Mouse (Mus musculus) MEL (cell line): ENCODE results near the gene Tsen2. TPM values are rescaled to one million over a fixed set of nuclear protein-coding genes. Genes with fewer than 3 reads are reported as not detected.

Experiments
- DNase-seq: peaks from one replicate; pipeline ENCODE4 v3.0.0; 2011; ENCODE audit warnings: low read depth, low spot score
- H3K27ac ChIP-seq: 2 replicates; pipeline ENCODE4 v1.5.1; 2012; ENCODE audit warnings: low read depth, mild to moderate bottlenecking, control low read depth, low read length, moderate library complexity; ENCODE audit not compliant: control insufficient read depth
- H3K27me3 ChIP-seq, 2 experiments: fragments of 150-350 bp in 1 of 2; sonication (generic) in 1 of 2; 2 replicates each; pipeline ENCODE4 v1.6.1; 2012; ENCODE audit warnings: low read length in 2 of 2, mild to moderate bottlenecking in 2 of 2, improper control_type of control experiment in 1 of 2, moderate library complexity in 1 of 2; ENCODE audit not compliant: insufficient read depth in 2 of 2, control insufficient read depth in 1 of 2
- H3K36me3 ChIP-seq, 2 experiments: 2 replicates each; pipeline ENCODE4 v1.6.1; 2012 to 2014; ENCODE audit warnings: low read length in 2 of 2, improper control_type of control experiment in 1 of 2, inconsistent platforms in 1 of 2, mild to moderate bottlenecking in 1 of 2; ENCODE audit not compliant: insufficient read depth in 2 of 2, control insufficient read depth in 1 of 2
- H3K4me1 ChIP-seq, 2 experiments: fragments of 150-350 bp in 1 of 2; sonication (generic) in 1 of 2; 2 replicates each; pipeline ENCODE4 v1.6.1; 2012; ENCODE audit warnings: low read length in 2 of 2, improper control_type of control experiment in 1 of 2, mild to moderate bottlenecking in 1 of 2; ENCODE audit not compliant: insufficient read depth in 2 of 2, control insufficient read depth in 1 of 2
- H3K4me3 ChIP-seq, 2 experiments: fragments of 150-350 bp in 1 of 2; sonication (generic) in 1 of 2; 2 replicates each; pipeline ENCODE4 v1.5.1; 2012; ENCODE audit warnings: low read depth in 2 of 2, low read length in 2 of 2, mild to moderate bottlenecking in 2 of 2, moderate library complexity in 2 of 2, control low read depth in 1 of 2, improper control_type of control experiment in 1 of 2; ENCODE audit not compliant: control insufficient read depth in 1 of 2, insufficient read depth in 1 of 2
- H3K79me2 ChIP-seq: 2 replicates; pipeline ENCODE4 v1.6.1; 2012; ENCODE audit warnings: mild to moderate bottlenecking, low read length, moderate library complexity; ENCODE audit not compliant: control insufficient read depth, poor library complexity, insufficient read depth
- H3K9ac ChIP-seq: 2 replicates; pipeline ENCODE4 v1.6.1; 2012; ENCODE audit warnings: low read depth, mild to moderate bottlenecking, control low read depth, low read length, moderate library complexity; ENCODE audit not compliant: control insufficient read depth, poor library complexity, severe bottlenecking
- H3K9me3 ChIP-seq: fragments of 150-350 bp; sonication (generic); replicated peaks from 2 replicates; pipeline ENCODE4 v1.6.1; 2012; ENCODE audit warnings: mild to moderate bottlenecking, low read length, improper control_type of control experiment, moderate library complexity; ENCODE audit not compliant: insufficient read depth
- BHLHE40 ChIP-seq: IDR thresholded peaks from 2 replicates; pipeline ENCODE4 v1.6.1; 2012; ENCODE audit warnings: low read depth, mild to moderate bottlenecking, inconsistent platforms, low read length, improper control_type of control experiment, borderline replicate concordance
- CTCF ChIP-seq, 3 experiments: IDR thresholded peaks in 2 of 3; conservative IDR thresholded peaks in 1 of 3; 2 replicates each; pipeline ENCODE4 v1.5.1; 2011 to 2012; ENCODE audit warnings: low read length in 3 of 3, low read depth in 2 of 3, mild to moderate bottlenecking in 2 of 3, improper control_type of control experiment in 1 of 3, inconsistent platforms in 1 of 3, mixed read lengths in 1 of 3, moderate library complexity in 1 of 3; ENCODE audit not compliant: control insufficient read depth in 1 of 3, insufficient read depth in 1 of 3, poor library complexity in 1 of 3, severe bottlenecking in 1 of 3
- ELF1 ChIP-seq: IDR thresholded peaks from 2 replicates; pipeline ENCODE4 v1.6.1; 2014; ENCODE audit warnings: low read depth, mild to moderate bottlenecking, inconsistent platforms, low read length, improper control_type of control experiment, moderate library complexity
- ETS1 ChIP-seq: IDR thresholded peaks from 2 replicates; pipeline ENCODE4 v1.6.1; 2012; ENCODE audit warnings: low read depth, mild to moderate bottlenecking, inconsistent platforms, low read length, improper control_type of control experiment, moderate library complexity
- GATA1 ChIP-seq: IDR thresholded peaks from 2 replicates; pipeline ENCODE4 v1.6.1; 2011; ENCODE audit warnings: low read depth, low read length, improper control_type of control experiment
- KAT2A ChIP-seq: conservative IDR thresholded peaks from 2 replicates; pipeline ENCODE4 v1.6.1; 2012; ENCODE audit warnings: low read depth, low read length, improper control_type of control experiment, inconsistent platforms
- MAFK ChIP-seq: IDR thresholded peaks from 2 replicates; pipeline ENCODE4 v1.6.1; 2011; ENCODE audit warnings: low read depth, mild to moderate bottlenecking, low read length, improper control_type of control experiment, borderline replicate concordance
- MEF2A ChIP-seq: IDR thresholded peaks from 2 replicates; pipeline ENCODE4 v1.6.1; 2014; ENCODE audit warnings: low read depth, mild to moderate bottlenecking, inconsistent platforms, low read length, improper control_type of control experiment; ENCODE audit not compliant: poor library complexity, insufficient replicate concordance, severe bottlenecking; ENCODE audit errors: extremely low read depth
- MXI1 ChIP-seq: IDR thresholded peaks from 2 replicates; pipeline ENCODE4 v1.6.1; 2011; ENCODE audit warnings: mild to moderate bottlenecking, low read depth, low read length, improper control_type of control experiment
- MYC ChIP-seq: IDR thresholded peaks from 2 replicates; pipeline ENCODE4 v1.6.1; 2011; ENCODE audit warnings: low read depth, mild to moderate bottlenecking, low read length, improper control_type of control experiment, moderate library complexity
- NELFE ChIP-seq: IDR thresholded peaks from 2 replicates; pipeline ENCODE4 v1.6.1; 2011; ENCODE audit warnings: low read depth, low read length, improper control_type of control experiment
- POLR2A ChIP-seq, 2 experiments: IDR thresholded peaks; 2 replicates each; pipeline ENCODE4 v1.6.1; 2011 to 2012; ENCODE audit warnings: low read length in 2 of 2, mild to moderate bottlenecking in 2 of 2, control low read depth in 1 of 2, improper control_type of control experiment in 1 of 2, low read depth in 1 of 2, moderate library complexity in 1 of 2; ENCODE audit not compliant: control insufficient read depth in 1 of 2, insufficient read depth in 1 of 2, poor library complexity in 1 of 2
- POLR2AphosphoS2 ChIP-seq: IDR thresholded peaks from 2 replicates; pipeline ENCODE4 v1.6.1; 2011; ENCODE audit warnings: low read length, improper control_type of control experiment
- POLR2AphosphoS5 ChIP-seq: IDR thresholded peaks from 2 replicates; pipeline ENCODE4 v1.6.1; 2012; ENCODE audit warnings: low read depth, borderline replicate concordance, mild to moderate bottlenecking, inconsistent platforms, low read length, moderate library complexity, mixed read lengths
- RAD21 ChIP-seq: IDR thresholded peaks from 2 replicates; pipeline ENCODE4 v1.6.1; 2011; ENCODE audit warnings: mild to moderate bottlenecking, low read depth, low read length, improper control_type of control experiment
- SIN3A ChIP-seq: IDR thresholded peaks from 2 replicates; pipeline ENCODE4 v1.6.1; 2012; ENCODE audit warnings: low read length, improper control_type of control experiment, inconsistent platforms
- SMC3 ChIP-seq: IDR thresholded peaks from 2 replicates; pipeline ENCODE4 v1.6.1; 2011; ENCODE audit warnings: low read depth, low read length, improper control_type of control experiment
- TCF12 ChIP-seq: IDR thresholded peaks from 2 replicates; pipeline ENCODE4 v1.6.1; 2014; ENCODE audit warnings: low read depth, mild to moderate bottlenecking, inconsistent platforms, low read length, improper control_type of control experiment, moderate library complexity
- UBTF ChIP-seq: IDR thresholded peaks from 2 replicates; pipeline ENCODE4 v1.6.1; 2012; ENCODE audit warnings: low read depth, mild to moderate bottlenecking, inconsistent platforms, low read length, improper control_type of control experiment, moderate library complexity, borderline replicate concordance; ENCODE audit not compliant: insufficient read depth
- USF1 ChIP-seq: IDR thresholded peaks from 2 replicates; pipeline ENCODE4 v1.6.1; 2014; ENCODE audit warnings: low read depth, mild to moderate bottlenecking, inconsistent platforms, low read length, improper control_type of control experiment, moderate library complexity
- ZC3H11A ChIP-seq: IDR thresholded peaks from 2 replicates; pipeline ENCODE4 v1.6.1; 2012; ENCODE audit warnings: low read depth, mild to moderate bottlenecking, inconsistent platforms, low read length, improper control_type of control experiment
- ZKSCAN1 ChIP-seq: IDR thresholded peaks from 2 replicates; pipeline ENCODE4 v1.6.1; 2012; ENCODE audit warnings: low read depth, mild to moderate bottlenecking, inconsistent platforms, low read length, improper control_type of control experiment, moderate library complexity
- polyA plus RNA-seq, 2 experiments: library from polyadenylated mRNA; stranded (reverse) in 1 of 2; unstranded in 1 of 2; fragments of >175 nt in 1 of 2; fragments of >200 nt in 1 of 2; gene quantifications; 2 replicates each; pipeline versions ENCODE4 v1.2.1 to v1.2.4; 2012; ENCODE audit warnings: low replicate concordance in 2 of 2, low read depth in 1 of 2; ENCODE audit not compliant: insufficient read length in 2 of 2, insufficient read depth in 1 of 2, missing spikeins in 1 of 2
- total RNA-seq: library from RNA; depleted of rRNA; stranded (reverse); fragments of 300-350 nt; gene quantifications from 2 replicates; pipeline ENCODE4 v1.2.3, GENCODE M21; 2012

Gene Tsen2
- total and polyA plus RNA-seq, 3 experiments = 27.0 to 32.6 TPM; not detected in 1

GRCm38 (mm10) chr6:115607429-115607828 is 63.0 kb downstream of the Tsen2 start:
- no peak for TF ChIP-seq ZKSCAN1
- TF ChIP-seq CTCF (IDR thresholded peaks at IDR 0.05 in 2 of 3, conservative IDR thresholded peaks at IDR 0.05 in 1 of 3; ENCODE audit: control insufficient read depth in 1 of 3, insufficient read depth in 1 of 3, low read depth in 2 of 3, low read length in 3 of 3, poor library complexity in 1 of 3, severe bottlenecking in 1 of 3) = no peak
- no peak for TF ChIP-seq NELFE
- TF ChIP-seq MEF2A = no peak
- no peak for TF ChIP-seq UBTF
- no peak for TF ChIP-seq KAT2A
- no peak for TF ChIP-seq ZC3H11A
- no peak for TF ChIP-seq TCF12
- no peak for TF ChIP-seq MAFK
- no peak for TF ChIP-seq MYC
- TF ChIP-seq POLR2AphosphoS5 = no peak
- TF ChIP-seq ETS1 = no peak
- TF ChIP-seq BHLHE40 = no peak
- no peak for TF ChIP-seq SIN3A
- no peak for TF ChIP-seq POLR2A (IDR thresholded peaks at IDR 0.05; ENCODE audit: control insufficient read depth in 1 of 2, insufficient read depth in 1 of 2, low read depth in 1 of 2, low read length in 2 of 2, poor library complexity in 1 of 2)
- TF ChIP-seq MXI1 = no peak
- TF ChIP-seq POLR2AphosphoS2 = no peak
- TF ChIP-seq ELF1 = no peak
- no peak for TF ChIP-seq USF1
- no peak for TF ChIP-seq GATA1
- H3K79me2 ChIP-seq = peaks cover 6% of the 10 kb centered on the region
- H3K27me3 ChIP-seq = no peaks in the 10 kb centered on the region
- peaks cover 5 to 8% of the 10 kb centered on the region in 2 experiments for H3K36me3 ChIP-seq
- H3K4me3 ChIP-seq = no peak overlapping the region
- no peak overlapping the region for H3K9ac ChIP-seq
- peaks cover 2 to 5% of the 10 kb centered on the region in 2 experiments; a peak in 3 of 4 replicates for H3K4me1 ChIP-seq
- DNase-seq = no peak
- no peaks in the 10 kb centered on the region for H3K9me3 ChIP-seq
- no peak overlapping the region for H3K27ac ChIP-seq

GRCm38 (mm10) chr6:115609121-115609520 is 64.7 kb downstream of the Tsen2 start:
- Histone ChIP-seq H3K4me1 (no peaks in the 10 kb centered on the region), H3K79me2 (peaks cover 2% of the 10 kb centered on the region; the same call in 1 of the 2 replicates), H3K36me3 (peaks cover 0 to 5% of the 10 kb centered on the region in 2 experiments; a peak in 2 of 4 replicates), H3K9me3 (no peaks in the 10 kb centered on the region), H3K27me3 (no peaks in the 10 kb centered on the region), H3K9ac (no peak overlapping the region)
- TF ChIP-seq POLR2A (IDR thresholded peaks at IDR 0.05; ENCODE audit: control insufficient read depth in 1 of 2, insufficient read depth in 1 of 2, low read depth in 1 of 2, low read length in 2 of 2, poor library complexity in 1 of 2) = no peak
- TF ChIP-seq ZC3H11A = peak; percentile 62
- TF ChIP-seq CTCF (IDR thresholded peaks at IDR 0.05 in 2 of 3, conservative IDR thresholded peaks at IDR 0.05 in 1 of 3; ENCODE audit: control insufficient read depth in 1 of 3, insufficient read depth in 1 of 3, low read depth in 2 of 3, low read length in 3 of 3, poor library complexity in 1 of 3, severe bottlenecking in 1 of 3) = peak; percentile 68 to 81 (median 68)
- TF ChIP-seq RAD21 = peak; percentile 52
- TF ChIP-seq SMC3 = peak; percentile 78
- TF ChIP-seq, all 39 proteins: peak for 4
- no peak overlapping the region for H3K27ac ChIP-seq
- H3K4me3 ChIP-seq = no peak overlapping the region
- peak; percentile 71 for DNase-seq
